Mouse (Mus musculus): Measurements from ENCODE around the gene Ackr2. TPM values are rescaled to one million over a fixed set of nuclear protein-coding genes. Genes with fewer than 3 reads are reported as not detected.

Gene Ackr2
- total RNA-seq, 2 experiments from 2014 or later = 2.2 to 2.8 TPM

GRCm38 (mm10) chr9:121889927-121890440 lies 8.2 kb upstream of the Ackr2 start:
- intact Hi-C loops (cut with DNase I; ENCODE audit: low total_unique reads) = no loop called here
- no peak for DNase-seq

- DNase-seq = peak; percentile 87
- intact Hi-C loops (cut with DNase I; ENCODE audit: low total_unique reads) = no loop called here
These were observed 7.7 kb upstream of the Ackr2 start for GRCm38 (mm10) chr9:121890441-121890941.

- intact Hi-C loops (cut with DNase I; ENCODE audit: low total_unique reads) = no loop called here
- no peak for DNase-seq
These were observed 6.9 kb upstream of the Ackr2 start for GRCm38 (mm10) chr9:121891301-121891700.

- intact Hi-C loops (cut with DNase I; ENCODE audit: low total_unique reads) = no loop called here
- DNase-seq = no peak
These were observed 6.0 kb upstream of the Ackr2 start for GRCm38 (mm10) chr9:121892057-121892687.

DNA sequence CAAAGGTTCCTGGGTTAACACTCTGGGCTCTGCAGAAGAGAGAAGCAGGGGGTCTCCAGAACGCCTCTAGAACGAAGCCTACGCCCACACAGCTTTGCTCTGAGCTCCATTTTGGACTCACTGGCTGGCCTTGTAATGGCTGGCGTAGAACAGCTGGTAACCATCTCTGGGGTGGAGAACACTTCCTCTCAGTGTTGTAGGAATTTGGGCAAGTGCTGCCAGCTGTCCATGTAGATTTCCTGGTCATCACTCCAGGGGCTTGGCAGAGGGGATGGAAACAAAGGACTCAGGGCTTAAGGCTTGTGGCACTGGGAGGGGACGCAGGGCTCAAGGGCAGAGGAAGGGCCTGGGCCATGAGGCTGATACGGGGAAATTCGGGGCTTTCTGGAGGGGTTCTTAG lies 3.7 kb upstream of the Ackr2 start:
- DNase-seq = no peak
- intact Hi-C loops (cut with DNase I; ENCODE audit: low total_unique reads) = no loop called here

DNA sequence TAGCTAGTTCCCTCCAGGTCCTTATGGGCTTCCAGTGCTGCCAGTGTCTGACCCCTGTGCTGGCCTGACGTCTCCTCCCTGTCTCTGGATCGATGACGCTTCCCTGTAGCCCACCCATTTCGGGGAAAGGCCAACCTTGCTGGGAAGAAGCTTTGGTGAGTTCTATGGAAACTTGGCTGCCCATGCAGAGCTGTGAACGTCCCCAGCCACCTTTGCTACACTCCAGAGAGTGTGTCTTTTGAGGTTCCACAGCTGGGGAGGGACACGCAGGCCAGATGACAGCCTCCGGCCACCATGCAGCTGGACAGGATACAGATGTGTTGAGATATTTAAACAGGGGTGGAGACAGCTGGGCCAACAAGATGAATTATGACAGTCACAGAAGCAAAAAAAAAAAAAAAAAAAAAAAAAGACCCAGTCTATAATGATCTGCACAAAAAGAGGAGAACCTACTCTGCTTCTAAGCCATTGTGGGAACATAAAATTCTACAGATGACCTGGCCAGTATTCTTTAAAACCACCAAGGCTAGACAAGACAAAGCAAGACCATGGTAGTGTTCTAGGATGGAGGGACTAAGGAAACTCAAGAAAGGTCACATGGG lies 2.7 kb upstream of the Ackr2 start:
- intact Hi-C loops (cut with DNase I; ENCODE audit: low total_unique reads) = no loop called here
- DNase-seq = no peak

- intact Hi-C loops (cut with DNase I; ENCODE audit: low total_unique reads) = no loop called here
- no peak for DNase-seq
These were observed 1.3 kb upstream of the Ackr2 start for GRCm38 (mm10) chr9:121896820-121897219.

DNA sequence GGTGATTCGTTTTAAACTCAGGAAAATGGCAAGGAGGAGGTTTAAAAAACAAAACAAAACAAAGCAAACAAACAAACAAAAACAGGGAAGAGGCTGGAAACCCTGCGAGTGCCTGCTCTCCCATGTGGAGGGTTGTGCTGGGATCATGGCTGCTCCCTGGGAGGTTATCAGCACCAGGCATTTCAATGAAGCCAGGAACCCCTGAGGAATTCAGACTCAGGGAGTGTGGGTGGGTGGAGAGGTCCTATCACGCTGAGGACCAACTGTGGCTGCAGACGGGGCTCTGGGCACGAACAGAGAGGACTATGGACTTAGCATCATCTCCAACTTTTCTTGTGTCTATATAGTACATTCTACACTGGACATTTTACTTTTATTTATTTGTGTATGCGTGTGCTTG lies 1.2 kb downstream of the Ackr2 start:
- no peak for DNase-seq
- intact Hi-C loops (cut with DNase I; ENCODE audit: low total_unique reads) = no loop called here

GRCm38 (mm10) chr9:121900282-121900855 lies 2.2 kb downstream of the Ackr2 start:
- intact Hi-C loops (cut with DNase I; ENCODE audit: low total_unique reads) = no loop called here
- no peak for DNase-seq

GRCm38 (mm10) chr9:121901710-121902700 lies 3.9 kb downstream of the Ackr2 start:
- DNase-seq = no peak
- intact Hi-C loops (cut with DNase I; ENCODE audit: low total_unique reads) = no loop called here

- intact Hi-C loops (cut with DNase I; ENCODE audit: low total_unique reads) = no loop called here
- peak; percentile 53 for DNase-seq
These were observed 5.5 kb downstream of the Ackr2 start for GRCm38 (mm10) chr9:121903476-121904305.

DNA sequence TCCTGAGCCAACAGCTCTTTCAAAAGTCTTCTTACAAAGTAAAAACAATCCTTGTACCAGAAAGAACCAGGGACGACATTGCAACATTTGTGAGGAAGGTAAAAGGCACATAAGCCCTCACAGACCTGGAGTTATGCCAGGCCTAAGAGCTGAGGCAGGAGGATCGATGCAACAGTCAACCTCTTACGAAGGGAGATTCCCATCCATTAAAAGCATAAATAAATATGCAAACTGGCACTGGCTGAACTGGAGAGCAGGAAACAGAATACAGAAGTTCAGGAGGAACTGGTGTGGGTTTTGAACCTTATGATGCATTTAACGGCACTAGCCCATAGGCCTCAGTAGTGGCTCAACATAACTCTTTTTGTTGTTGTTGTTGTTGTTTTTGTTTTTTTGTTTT lies 6.2 kb downstream of the Ackr2 start:
- DNase-seq = no peak
- intact Hi-C loops (cut with DNase I; ENCODE audit: low total_unique reads) = no loop called here

DNA sequence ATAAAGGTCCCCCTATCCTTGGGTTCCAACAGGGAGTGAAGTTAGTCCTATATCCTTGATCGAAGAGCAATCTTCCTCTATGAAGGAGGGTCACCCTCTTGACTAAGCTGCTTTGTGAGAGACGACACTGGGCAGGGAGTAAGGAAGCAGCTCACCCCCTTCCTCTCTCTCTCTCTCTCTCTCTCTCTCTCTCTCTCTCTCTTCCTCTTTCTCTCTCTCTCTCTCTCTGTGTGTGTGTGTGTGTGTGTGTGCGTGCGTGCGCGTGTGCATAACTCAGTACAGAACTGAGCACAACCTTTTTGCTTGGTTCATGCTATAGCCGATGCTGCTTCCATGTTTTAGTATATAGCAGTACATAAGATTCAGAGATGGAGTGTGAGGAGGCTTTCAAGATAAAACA lies 6.8 kb downstream of the Ackr2 start:
- no peak for DNase-seq
- intact Hi-C loops (cut with DNase I; ENCODE audit: low total_unique reads) = no loop called here

- intact Hi-C loops (cut with DNase I; ENCODE audit: low total_unique reads) = no loop called here
- no peak for DNase-seq
These were observed 7.5 kb downstream of the Ackr2 start for GRCm38 (mm10) chr9:121905556-121906185.

DNA sequence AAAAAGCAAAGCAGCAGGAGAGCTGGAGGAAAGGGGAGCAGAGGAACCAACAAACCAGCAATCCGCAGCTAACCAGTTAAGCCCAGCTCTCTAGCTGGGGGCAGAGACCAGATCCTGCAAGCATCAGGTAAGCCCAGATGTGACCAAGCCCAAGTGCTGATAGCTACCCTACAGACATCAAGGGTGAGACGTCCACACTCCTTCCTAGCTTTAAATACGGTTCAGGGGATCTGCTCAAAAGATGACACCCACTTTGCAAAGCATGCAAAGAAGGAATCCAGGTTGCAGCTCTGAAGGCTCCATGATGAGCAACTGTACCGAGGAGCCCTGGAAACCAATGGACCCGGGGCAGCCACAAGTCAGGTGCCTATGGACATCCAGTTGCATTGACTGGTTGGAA lies 8.3 kb downstream of the Ackr2 start:
- no peak for DNase-seq
- intact Hi-C loops (cut with DNase I; ENCODE audit: low total_unique reads) = no loop called here

- intact Hi-C loops (cut with DNase I; ENCODE audit: low total_unique reads) = no loop called here
- no peak for DNase-seq
These were observed 9.4 kb downstream of the Ackr2 start for GRCm38 (mm10) chr9:121907356-121908070.

GRCm38 (mm10) chr9:121908321-121908720 lies 10.2 kb downstream of the Ackr2 start:
- no peak for DNase-seq

GRCm38 (mm10) chr9:121909635-121910034 lies 11.5 kb downstream of the Ackr2 start:
- no peak for DNase-seq

More at GRCm38 (mm10) chr9:121908321-121908720, 10.2 kb downstream of the Ackr2 start:
- intact Hi-C loops (cut with DNase I; ENCODE audit: low total_unique reads) = no loop called here

More at GRCm38 (mm10) chr9:121909635-121910034, 11.5 kb downstream of the Ackr2 start:
- intact Hi-C loops (cut with DNase I; ENCODE audit: low total_unique reads) = no loop called here
